Mouse (Mus musculus) embryonic facial prominence, embryonic 13.5 days (tissue): ENCODE results near the gene Notch4. TPM values are rescaled to one million over a fixed set of nuclear protein-coding genes. Genes with fewer than 3 reads are reported as not detected.

Experiments used
- ATAC-seq: fragments of 200-750 bp; cut with Nextera tagmentation; 2 replicates; pipeline ENCODE4 v1.8.0; 2017; ENCODE audit warnings: low read depth; ENCODE audit not compliant: insufficient number of reproducible peaks, insufficient read depth, low FRiP score, low TSS enrichment
- H3K27ac ChIP-seq: fragments of 300-500 bp; sonication (generic); 2 replicates; pipeline ENCODE4 v1.5.1; 2015; ENCODE audit warnings: moderate library complexity, mild to moderate bottlenecking, inconsistent platforms
- H3K27me3 ChIP-seq: fragments of 300-500 bp; sonication (generic); 2 replicates; pipeline ENCODE4 v1.6.1; 2015; ENCODE audit warnings: mild to moderate bottlenecking, inconsistent platforms
- H3K36me3 ChIP-seq: fragments of 300-500 bp; sonication (generic); 2 replicates; pipeline ENCODE4 v1.6.1; 2015; ENCODE audit warnings: mild to moderate bottlenecking, inconsistent platforms
- H3K4me1 ChIP-seq: fragments of 300-500 bp; sonication (generic); 2 replicates; pipeline ENCODE4 v1.6.1; 2015; ENCODE audit warnings: inconsistent platforms
- H3K4me2 ChIP-seq: fragments of 300-500 bp; sonication (generic); 2 replicates; pipeline ENCODE4 v1.6.1; 2015; ENCODE audit warnings: moderate library complexity, mild to moderate bottlenecking, inconsistent platforms
- H3K4me3 ChIP-seq: fragments of 300-500 bp; sonication (generic); 2 replicates; pipeline ENCODE4 v1.5.1; 2015; ENCODE audit warnings: mild to moderate bottlenecking, inconsistent platforms
- H3K9ac ChIP-seq: fragments of 300-500 bp; sonication (generic); 2 replicates; pipeline ENCODE4 v1.6.1; 2015; ENCODE audit warnings: mild to moderate bottlenecking, inconsistent platforms
- H3K9me3 ChIP-seq: fragments of 300-500 bp; sonication (generic); 2 replicates; pipeline ENCODE4 v1.6.1; 2016; ENCODE audit warnings: inconsistent platforms
- WGBS: fragments of 180-500 bp; shearing (Covaris S2); methylation state at CpG from one replicate; pipeline ENCODE4 v1.1.7; 2015; ENCODE audit warnings: mixed read lengths; 5-methylcytosine and 5-hydroxymethylcytosine counted together
- polyA plus RNA-seq: library from polyadenylated mRNA; unstranded; fragments of >200 nt; fragmentation: Nextera tagmentation; extraction: Ambion mirVana; gene quantifications from 2 replicates; pipeline ENCODE4 v1.2.1, GENCODE M21; 2015

Notch4 gene
- polyA plus RNA-seq, 1 experiment from 2014 or later = 4.4 TPM

DNA sequence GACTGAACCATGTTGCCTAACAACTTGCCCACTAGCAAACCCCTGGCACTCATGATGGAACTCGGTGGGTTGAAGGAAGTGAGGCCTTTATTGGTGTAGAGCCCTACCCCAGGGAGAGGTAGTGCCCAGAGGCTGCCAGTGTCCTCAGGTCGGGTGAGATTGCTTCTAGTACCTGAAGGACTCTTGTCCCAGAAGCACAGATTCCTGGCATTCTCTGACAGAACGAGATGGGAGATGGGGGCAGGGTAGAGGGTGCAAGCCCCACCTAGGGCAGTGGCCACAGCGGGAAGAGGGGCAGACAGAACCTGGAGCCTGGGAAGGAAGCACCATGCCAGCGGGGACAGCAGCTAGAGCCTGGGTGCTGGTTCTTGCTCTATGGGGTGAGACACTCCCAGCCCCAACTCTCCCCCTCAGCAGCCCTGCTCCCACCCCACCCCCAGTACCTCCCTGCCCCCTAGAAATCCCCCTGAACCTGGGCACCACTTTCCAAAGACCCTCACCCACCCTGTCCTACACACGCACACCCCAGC is 33.6 kb downstream of the Notch4 start, which contains the start of gene Ager:
Gene Ager (plus strand): TSS at position 297 of the 530 bp plus-strand sequence.
- Histone ChIP-seq H3K4me1 (peaks cover 57% of the 10 kb centered on the region), H3K36me3 (peaks cover 57% of the 10 kb centered on the region)
- no peak for ATAC-seq

DNA sequence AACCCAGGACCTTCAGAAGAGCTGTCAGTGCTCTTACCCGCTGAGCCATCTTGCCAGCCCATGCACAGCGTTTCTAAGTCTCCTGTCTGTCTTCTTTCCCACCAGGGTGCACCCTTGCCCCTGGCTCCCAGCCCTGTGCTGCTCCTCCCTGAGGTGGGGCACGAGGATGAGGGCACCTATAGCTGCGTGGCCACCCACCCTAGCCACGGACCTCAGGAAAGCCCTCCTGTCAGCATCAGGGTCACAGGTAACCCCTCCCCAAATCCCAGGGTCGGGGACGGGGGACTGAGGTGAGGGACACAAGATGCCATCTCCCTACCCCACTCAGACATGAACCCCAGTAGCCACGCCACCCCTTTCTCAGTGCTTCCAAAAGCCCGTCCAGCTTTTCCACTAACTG is 35.8 kb downstream of the Notch4 start:
- peaks cover 48% of the 10 kb centered on the region for H3K4me1 ChIP-seq
- H3K27me3 ChIP-seq = no peaks in the 10 kb centered on the region
- H3K4me3 ChIP-seq = no peak overlapping the region
- H3K9me3 ChIP-seq = no peaks in the 10 kb centered on the region
- no peak overlapping the region for H3K9ac ChIP-seq
- no peak for ATAC-seq
- peaks cover 47% of the 10 kb centered on the region for H3K36me3 ChIP-seq
- no peak overlapping the region for H3K4me2 ChIP-seq
- no peak overlapping the region for H3K27ac ChIP-seq
- 78% methylated on average over 9 of the region's 9 CpGs for WGBS

More for the DNA sequence above, 33.6 kb downstream of the Notch4 start, which contains the start of gene Ager:
- peak within 1 kb of the TSS; percentile 7 for H3K27ac ChIP-seq
- WGBS = 12% methylated on average over 6 of the region's 6 CpGs
- H3K4me3 ChIP-seq = no peak within 1 kb of the TSS
- peak within 1 kb of the TSS; percentile 9; the same call in 1 of the 2 replicates for H3K4me2 ChIP-seq
- H3K27me3 ChIP-seq = no peaks in the 10 kb centered on the region
- peak within 1 kb of the TSS; percentile 44; the same call in 1 of the 2 replicates for H3K9ac ChIP-seq
- H3K9me3 ChIP-seq = no peaks in the 10 kb centered on the region

DNA sequence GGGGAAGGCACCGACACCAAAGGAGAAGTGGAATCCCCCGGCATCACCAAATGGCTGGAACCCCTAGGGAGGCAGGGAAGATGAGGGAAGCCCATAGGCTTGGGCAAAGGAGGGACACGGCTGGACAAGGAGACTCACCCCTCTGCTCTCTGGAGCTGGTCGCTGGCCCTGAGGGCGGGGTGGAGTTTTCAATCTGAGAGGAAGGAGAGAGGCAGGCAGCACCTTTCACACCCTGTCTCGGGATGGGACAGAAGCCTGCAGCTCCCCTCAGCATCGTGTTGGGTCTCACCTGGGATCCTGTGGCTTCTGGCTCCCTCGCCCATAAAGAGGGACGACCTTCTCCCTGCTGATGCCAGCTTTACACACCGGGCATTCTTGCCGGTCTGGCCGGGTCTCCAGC is 37.7 kb downstream of the Notch4 start:
- Histone ChIP-seq H3K36me3 (peaks cover 30% of the 10 kb centered on the region), H3K27ac (no peak overlapping the region), H3K9ac (no peak overlapping the region), H3K9me3 (no peaks in the 10 kb centered on the region), H3K4me2 (peak overlapping the region; percentile 86; the same call in 1 of the 2 replicates), H3K27me3 (no peaks in the 10 kb centered on the region), H3K4me3 (peak overlapping the region; percentile 90; the same call in 1 of the 2 replicates), H3K4me1 (peaks cover 40% of the 10 kb centered on the region)
- 82% methylated on average over 12 of the region's 12 CpGs for whole genome bisulfite sequencing
- no peak for ATAC-seq

DNA sequence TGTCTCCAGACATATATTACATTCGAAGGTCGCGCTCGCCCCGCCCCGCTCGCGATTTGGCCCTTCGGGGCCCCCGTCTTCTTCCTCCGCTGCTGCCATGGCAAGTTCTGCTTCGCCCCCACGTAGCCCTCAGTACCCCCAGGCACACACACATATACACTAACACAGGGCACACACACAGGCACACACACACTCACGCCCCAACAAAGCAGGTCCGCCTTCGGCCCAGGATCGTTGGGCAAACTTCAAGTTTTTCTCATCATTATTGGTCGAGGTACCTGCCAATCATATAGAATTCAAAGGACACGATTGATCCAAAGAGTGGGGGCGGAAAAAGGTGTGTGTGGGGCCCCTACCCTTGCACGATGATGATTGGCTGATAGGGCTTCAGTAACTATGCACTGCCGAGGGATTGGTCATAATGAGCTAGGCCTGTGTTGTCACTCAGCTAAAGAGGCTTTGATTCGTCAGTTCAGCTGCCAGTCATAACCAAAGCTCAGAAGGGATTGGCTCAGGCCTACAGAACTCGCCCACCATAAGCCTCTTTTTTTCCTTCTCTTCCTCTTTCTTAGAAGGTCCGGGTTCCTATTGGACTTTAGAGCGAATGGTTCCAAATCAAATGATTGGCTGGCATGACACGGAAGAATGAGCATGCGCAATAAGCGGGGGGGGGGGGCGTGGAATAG is 39.5 kb downstream of the Notch4 start, which contains the start of gene Rnf5:
Gene Rnf5 (minus strand): TSS at position 316 of the 686 bp plus-strand sequence.
- H3K9ac ChIP-seq = peak within 1 kb of the TSS; percentile 92
- H3K36me3 ChIP-seq = peaks cover 33% of the 10 kb centered on the region
- peak within 1 kb of the TSS; percentile 89 for H3K27ac ChIP-seq
- peak within 1 kb of the TSS; percentile 90 for H3K4me3 ChIP-seq
- under 1% methylated on average over 30 of the region's 30 CpGs for WGBS
- H3K27me3 ChIP-seq = no peaks in the 10 kb centered on the region
- peaks cover 39% of the 10 kb centered on the region for H3K4me1 ChIP-seq
- H3K9me3 ChIP-seq = no peaks in the 10 kb centered on the region
- ATAC-seq = peak; percentile 96
- H3K4me2 ChIP-seq = peak within 1 kb of the TSS; percentile 95

DNA sequence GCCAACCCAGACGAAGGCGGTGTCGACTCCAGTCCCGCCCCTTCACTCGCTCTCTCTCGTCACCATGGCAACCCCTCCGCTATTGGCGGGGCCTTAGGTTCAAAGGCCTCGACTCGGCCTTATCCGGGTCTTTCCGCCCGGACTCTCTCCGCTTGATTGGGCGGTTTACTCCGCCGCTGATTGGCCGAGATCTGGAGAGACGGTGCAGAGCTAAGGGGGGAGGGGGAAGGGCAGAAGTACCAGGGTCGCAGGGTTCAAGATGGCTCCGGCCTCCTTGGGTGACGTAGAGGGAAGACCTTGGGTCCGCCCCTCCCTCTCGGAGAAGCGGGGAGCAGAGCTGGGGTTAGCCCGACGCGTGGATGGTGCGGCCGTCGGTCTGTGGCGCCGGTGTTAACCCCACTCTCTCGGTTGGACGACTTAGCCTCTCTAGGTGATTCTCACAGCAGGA is 40.0 kb downstream of the Notch4 start, which contains the start of gene Agpat1:
Gene Agpat1 (plus strand): TSS at position 202 of the 448 bp plus-strand sequence.
- H3K36me3 ChIP-seq = peaks cover 30% of the 10 kb centered on the region
- H3K9me3 ChIP-seq = no peaks in the 10 kb centered on the region
- peak within 1 kb of the TSS; percentile 92 for H3K9ac ChIP-seq
- no peaks in the 10 kb centered on the region for H3K27me3 ChIP-seq
- peak; percentile 84 for ATAC-seq
- H3K4me1 ChIP-seq = peaks cover 41% of the 10 kb centered on the region
- H3K4me2 ChIP-seq = peak within 1 kb of the TSS; percentile 95
- peak within 1 kb of the TSS; percentile 90 for H3K4me3 ChIP-seq
- under 1% methylated on average over 35 of the region's 35 CpGs for WGBS
- H3K27ac ChIP-seq = peak within 1 kb of the TSS; percentile 89

DNA sequence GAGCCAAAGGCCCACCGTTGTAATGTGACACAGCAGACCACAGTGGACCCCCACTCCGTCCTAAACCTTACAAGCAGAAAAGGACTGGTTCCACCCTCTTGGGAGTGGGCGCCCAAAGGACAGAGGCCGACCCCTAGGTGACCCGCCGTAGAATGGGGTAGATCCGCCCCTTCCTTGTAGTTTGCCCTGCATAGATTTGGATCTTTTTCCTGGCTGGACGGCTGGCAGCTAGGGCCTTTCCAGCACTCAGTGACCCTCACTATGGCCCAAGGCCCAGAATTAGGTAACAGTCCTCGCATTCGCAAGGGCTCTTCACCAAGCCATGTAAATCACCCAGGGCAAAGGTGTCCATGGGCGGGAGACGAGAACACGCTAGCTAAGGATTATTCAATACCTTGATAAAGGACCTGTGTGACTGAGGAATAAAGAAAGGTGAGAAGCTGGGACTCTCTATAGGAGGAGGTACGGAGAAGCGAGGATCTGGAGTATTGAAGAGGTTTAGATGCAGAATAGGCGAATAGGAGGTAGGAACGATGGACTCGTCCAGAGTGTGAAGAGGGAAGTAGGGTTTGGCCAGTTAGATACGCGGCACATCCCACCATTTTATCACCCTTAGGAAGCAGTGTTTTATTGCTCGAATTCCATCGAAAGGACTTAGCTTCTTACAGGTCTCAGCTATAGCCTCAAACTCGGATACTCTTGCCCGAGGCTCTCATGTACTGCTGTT is 40.6 kb downstream of the Notch4 start:
- WGBS = 16% methylated on average over 24 of the region's 24 CpGs
- ATAC-seq = no peak
- Histone ChIP-seq H3K4me1 (peaks cover 41% of the 10 kb centered on the region), H3K9me3 (no peaks in the 10 kb centered on the region), H3K9ac (peak overlapping the region; percentile 92), H3K27me3 (no peaks in the 10 kb centered on the region), H3K36me3 (peaks cover 29% of the 10 kb centered on the region), H3K4me3 (peak overlapping the region; percentile 90), H3K27ac (peak overlapping the region; percentile 89), H3K4me2 (peak overlapping the region; percentile 95)

DNA sequence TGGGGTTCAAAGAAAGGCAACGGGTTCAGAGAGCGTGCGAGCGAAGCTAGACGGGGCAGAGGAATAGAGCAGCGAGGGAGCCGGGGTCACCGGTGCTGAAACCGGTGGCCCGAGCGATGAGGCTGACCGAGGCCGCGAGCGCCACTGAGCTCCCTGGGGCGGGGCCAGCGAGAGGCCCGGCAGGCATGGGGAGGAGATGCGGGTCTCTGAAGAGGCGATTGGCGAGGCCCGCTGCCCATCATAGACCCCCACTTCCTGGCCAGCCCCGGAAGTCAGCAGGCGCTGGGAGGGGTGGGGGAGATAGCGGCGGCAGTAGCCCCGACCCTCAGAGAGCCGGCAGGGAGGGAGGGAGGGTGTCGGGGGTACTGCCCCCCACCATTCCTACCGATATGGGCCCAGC is 41.5 kb downstream of the Notch4 start:
- WGBS = under 1% methylated on average over 27 of the region's 30 CpGs
- peak; percentile 53; the same call in 1 of the 2 replicates for ATAC-seq
- H3K4me2 ChIP-seq = peak overlapping the region; percentile 95
- H3K9me3 ChIP-seq = no peaks in the 10 kb centered on the region
- peaks cover 25% of the 10 kb centered on the region for H3K36me3 ChIP-seq
- peak overlapping the region; percentile 92 for H3K9ac ChIP-seq
- no peaks in the 10 kb centered on the region for H3K27me3 ChIP-seq
- H3K27ac ChIP-seq = peak overlapping the region; percentile 89
- H3K4me3 ChIP-seq = peak overlapping the region; percentile 90
- peaks cover 41% of the 10 kb centered on the region for H3K4me1 ChIP-seq

DNA sequence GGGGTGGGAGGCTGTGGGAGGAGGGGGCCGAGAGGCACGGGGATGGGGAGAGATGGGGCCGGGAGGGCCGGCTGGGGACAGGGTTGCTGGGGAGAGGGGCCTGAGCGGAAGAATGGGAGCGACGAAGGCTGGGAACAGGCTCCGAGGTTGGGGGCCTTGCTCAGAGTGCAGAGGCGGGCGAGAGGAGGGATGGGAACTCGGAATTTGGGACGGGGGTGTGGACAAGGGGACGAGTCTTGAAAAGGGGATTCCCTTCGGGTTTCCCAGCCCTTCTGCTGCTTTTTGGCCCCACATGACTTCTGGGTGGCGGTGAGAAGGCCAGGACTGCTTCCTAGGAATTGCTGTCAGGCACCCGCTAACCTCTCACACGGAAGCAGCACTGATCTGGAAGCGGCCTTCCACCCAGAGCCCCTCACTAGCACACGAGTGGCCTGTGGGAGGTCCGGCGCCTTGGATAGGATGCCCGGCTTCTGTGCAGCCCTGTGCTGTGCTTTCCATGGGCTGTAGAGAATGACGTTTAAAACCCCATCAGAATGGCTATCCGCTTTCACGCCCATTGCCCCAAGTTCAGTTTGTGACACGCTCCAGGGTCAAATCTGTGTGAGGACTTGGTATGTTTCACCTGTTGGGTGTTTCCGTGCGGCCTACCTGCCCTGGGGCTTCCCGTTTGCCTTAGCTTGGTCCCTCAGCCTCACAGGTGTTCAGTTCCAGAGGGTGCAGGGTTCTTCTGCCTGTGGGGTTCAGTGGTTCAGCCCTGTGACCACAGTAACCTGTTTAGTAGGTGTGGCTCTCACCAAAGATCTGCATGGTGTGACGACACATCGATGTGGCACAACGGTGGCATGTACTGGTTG is 42.3 kb downstream of the Notch4 start:
- peaks cover 41% of the 10 kb centered on the region for H3K4me1 ChIP-seq
- H3K4me2 ChIP-seq = peak overlapping the region; percentile 95
- peak overlapping the region; percentile 90 for H3K4me3 ChIP-seq
- peak overlapping the region; percentile 89 for H3K27ac ChIP-seq
- peaks cover 26% of the 10 kb centered on the region for H3K36me3 ChIP-seq
- ATAC-seq = no peak
- no peaks in the 10 kb centered on the region for H3K27me3 ChIP-seq
- H3K9me3 ChIP-seq = no peaks in the 10 kb centered on the region
- WGBS = 14% methylated on average over 32 of the region's 32 CpGs
- H3K9ac ChIP-seq = peak overlapping the region; percentile 92

DNA sequence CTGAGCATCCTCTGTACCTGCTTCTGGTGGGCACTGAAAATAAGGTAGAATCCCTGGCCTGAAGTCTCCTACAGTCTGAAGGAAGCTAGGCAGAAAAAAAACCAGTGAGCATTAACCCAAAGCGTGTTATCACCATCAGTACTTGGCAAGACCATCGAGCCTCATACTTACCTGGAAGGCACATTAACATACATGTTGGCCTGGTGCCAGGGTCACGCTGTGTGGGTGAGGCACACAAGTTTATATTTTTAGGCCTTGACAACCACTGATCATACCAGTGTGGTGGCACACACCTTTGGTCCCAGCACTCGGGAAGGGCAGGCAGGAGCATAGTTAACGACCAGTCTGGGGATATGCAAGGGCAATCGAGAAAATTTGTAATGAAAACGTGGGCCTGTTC is 43.9 kb downstream of the Notch4 start:
- Histone ChIP-seq H3K4me3 (no peak overlapping the region), H3K27ac (no peak overlapping the region), H3K27me3 (no peaks in the 10 kb centered on the region), H3K9ac (peak overlapping the region; percentile 55; the same call in 1 of the 2 replicates), H3K36me3 (peaks cover 34% of the 10 kb centered on the region), H3K9me3 (no peaks in the 10 kb centered on the region), H3K4me2 (no peak overlapping the region), H3K4me1 (peaks cover 33% of the 10 kb centered on the region)
- ATAC-seq = no peak
- 84% methylated on average over 7 of the region's 7 CpGs for WGBS

DNA sequence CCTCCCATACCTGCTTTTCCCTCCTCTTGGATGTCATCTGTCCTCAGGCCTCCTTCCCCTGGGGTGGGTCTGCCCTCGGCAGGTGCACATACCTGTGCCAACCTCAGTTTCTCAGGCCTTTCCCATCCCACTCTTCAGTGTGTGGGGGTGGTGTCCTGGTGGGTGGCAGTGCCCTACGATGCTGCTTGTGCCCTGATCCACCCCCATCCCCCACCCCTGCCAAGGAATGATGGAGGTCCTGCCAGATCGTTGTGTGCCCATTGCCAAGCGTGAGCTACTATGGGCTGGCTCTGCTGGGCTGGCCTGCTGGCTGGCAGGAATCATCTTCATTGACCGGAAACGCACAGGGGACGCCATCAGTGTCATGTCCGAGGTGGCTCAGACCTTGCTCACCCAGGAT is 47.0 kb downstream of the Notch4 start:
- no peak for ATAC-seq
- H3K27me3 ChIP-seq = no peaks in the 10 kb centered on the region
- no peak overlapping the region for H3K4me3 ChIP-seq
- H3K36me3 ChIP-seq = peaks cover 59% of the 10 kb centered on the region
- H3K4me2 ChIP-seq = no peak overlapping the region
- H3K9ac ChIP-seq = no peak overlapping the region
- no peaks in the 10 kb centered on the region for H3K9me3 ChIP-seq
- peaks cover 22% of the 10 kb centered on the region for H3K4me1 ChIP-seq
- no peak overlapping the region for H3K27ac ChIP-seq
- 95% methylated on average over 8 of the region's 8 CpGs for WGBS
